Mouse (Mus musculus) midbrain, embryonic 16.5 days (tissue): ENCODE data around the gene Ccdc146. TPM values are rescaled to one million over a fixed set of nuclear protein-coding genes. Genes with fewer than 3 reads are reported as not detected.
A peak's percentile ranks its signal among the peaks of the same experiment; 100 is the strongest.
"Not testable (repeated sequence)": the region's sequence is repeated elsewhere in the genome, so short reads cannot be mapped to it uniquely, and the experiment has no call there.

Source experiments
- ATAC-seq: fragments of 200-750 bp; cut with Nextera tagmentation; 2 replicates; pipeline ENCODE4 v1.8.0; 2017; ENCODE audit warnings: moderate TSS enrichment
- H3K27ac ChIP-seq: fragments of 300-500 bp; sonication (generic); 2 replicates; pipeline ENCODE4 v1.5.1; 2014; ENCODE audit warnings: mild to moderate bottlenecking, low read length, mixed read lengths
- H3K27me3 ChIP-seq: fragments of 300-500 bp; sonication (generic); 2 replicates; pipeline ENCODE4 v1.6.1; 2014; ENCODE audit warnings: low read depth, low read length, mixed read lengths; ENCODE audit not compliant: control insufficient read depth, insufficient read depth
- H3K36me3 ChIP-seq: fragments of 300-500 bp; sonication (generic); 2 replicates; pipeline ENCODE4 v1.6.1; 2014; ENCODE audit warnings: mild to moderate bottlenecking, low read length, moderate library complexity, mixed read lengths; ENCODE audit not compliant: control insufficient read depth, insufficient read depth
- H3K4me1 ChIP-seq: fragments of 300-500 bp; sonication (generic); 2 replicates; pipeline ENCODE4 v1.6.1; 2014; ENCODE audit warnings: mild to moderate bottlenecking, low read length, mixed read lengths; ENCODE audit not compliant: control insufficient read depth, insufficient read depth
- H3K4me2 ChIP-seq: fragments of 300-500 bp; sonication (generic); 2 replicates; pipeline ENCODE4 v1.6.1; 2014; ENCODE audit warnings: mild to moderate bottlenecking, low read length, mixed read lengths
- H3K4me3 ChIP-seq: fragments of 300-500 bp; sonication (generic); 2 replicates; pipeline ENCODE4 v1.5.1; 2014; ENCODE audit warnings: low read depth, mild to moderate bottlenecking, low read length, moderate library complexity, mixed read lengths
- H3K9ac ChIP-seq: fragments of 300-500 bp; sonication (generic); 2 replicates; pipeline ENCODE4 v1.6.1; 2014; ENCODE audit warnings: low read depth, low read length, mixed read lengths
- H3K9me3 ChIP-seq: fragments of 300-500 bp; sonication (generic); replicated peaks from 2 replicates; pipeline ENCODE4 v1.6.1; 2014; ENCODE audit warnings: mild to moderate bottlenecking, low read length, mixed read lengths; ENCODE audit not compliant: control insufficient read depth, poor library complexity, severe bottlenecking
- WGBS: fragments of 180-500 bp; shearing (Covaris S2); extraction: QIAGEN DNeasy Blood & Tissue Kit; methylation state at CpG from one replicate; pipeline ENCODE4 v1.1.7; 2014; 5-methylcytosine and 5-hydroxymethylcytosine counted together
- polyA plus RNA-seq: library from polyadenylated mRNA; unstranded; fragments of >200 nt; fragmentation: Nextera tagmentation; extraction: Ambion mirVana; gene quantifications from 2 replicates; pipeline ENCODE4 v1.2.1, GENCODE M21; 2015

The Ccdc146 gene
- polyA plus RNA-seq, 1 experiment from 2014 or later, result 0.90 TPM

GRCm38 (mm10) chr5:21363343-21363742 is 61.1 kb downstream of the Ccdc146 start:
- Histone ChIP-seq H3K4me3 (no peak overlapping the region), H3K9me3 (0 out of 2 replicates have a peak, but pooled peaks cover 3% of the 10 kb centered on the region), H3K27ac (no peak overlapping the region), H3K9ac (no peak overlapping the region), H3K4me2 (no peak overlapping the region), H3K36me3 (no peaks in the 10 kb centered on the region), H3K4me1 (no peaks in the 10 kb centered on the region), H3K27me3 (no peaks in the 10 kb centered on the region)
- ATAC-seq, result no peak
- 90% methylated on average over 3 of the region's 3 CpGs for WGBS

DNA sequence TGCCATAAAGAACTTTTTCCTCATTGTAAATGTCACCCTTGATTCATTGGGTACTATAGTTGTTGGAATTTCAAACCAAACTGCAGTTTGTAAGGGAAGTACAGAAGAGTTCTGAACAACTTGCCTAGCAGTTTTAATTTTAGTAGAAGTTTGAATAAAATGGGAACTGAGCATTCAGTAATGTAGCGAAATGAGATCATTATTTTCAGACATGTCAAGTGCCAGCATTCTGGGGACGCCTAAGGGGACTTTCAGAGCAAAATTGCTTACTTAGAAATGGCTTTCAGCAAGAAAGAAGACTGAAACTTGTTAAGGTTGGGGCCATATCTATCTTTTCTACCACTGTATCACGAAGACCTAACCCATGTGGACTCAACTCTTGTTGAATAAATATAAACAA is 65.8 kb downstream of the Ccdc146 start:
- Histone ChIP-seq H3K9me3 (0 out of 2 replicates have a peak, but pooled peaks cover 3% of the 10 kb centered on the region), H3K4me1 (no peaks in the 10 kb centered on the region), H3K27ac (no peak overlapping the region), H3K27me3 (no peaks in the 10 kb centered on the region), H3K4me2 (no peak overlapping the region), H3K36me3 (no peaks in the 10 kb centered on the region), H3K9ac (no peak overlapping the region), H3K4me3 (no peak overlapping the region)
- no peak for ATAC-seq
- WGBS, result 83% methylated on average over 3 of the region's 3 CpGs

- ATAC-seq, result no peak
- Histone ChIP-seq H3K9me3 (no peaks in the 10 kb centered on the region), H3K4me2 (no peak overlapping the region), H3K9ac (no peak overlapping the region), H3K4me3 (no peak overlapping the region), H3K36me3 (no peaks in the 10 kb centered on the region), H3K27ac (no peak overlapping the region), H3K27me3 (no peaks in the 10 kb centered on the region), H3K4me1 (no peaks in the 10 kb centered on the region)
These were observed 72.8 kb downstream of the Ccdc146 start for GRCm38 (mm10) chr5:21351678-21352077.

- Histone ChIP-seq H3K4me2 (no peak overlapping the region), H3K27me3 (no peaks in the 10 kb centered on the region), H3K4me1 (no peaks in the 10 kb centered on the region), H3K4me3 (no peak overlapping the region), H3K27ac (no peak overlapping the region), H3K9ac (no peak overlapping the region), H3K9me3 (no peaks in the 10 kb centered on the region), H3K36me3 (no peaks in the 10 kb centered on the region)
- ATAC-seq, result no peak
- 90% methylated on average over 7 of the region's 7 CpGs for WGBS
These were observed 76.1 kb downstream of the Ccdc146 start for GRCm38 (mm10) chr5:21348366-21348765.

GRCm38 (mm10) chr5:21342265-21342664 is 82.2 kb downstream of the Ccdc146 start:
- not testable (repeated sequence) for H3K9ac ChIP-seq, H3K27ac ChIP-seq, ATAC-seq, H3K36me3 ChIP-seq, H3K4me2 ChIP-seq, H3K4me1 ChIP-seq, H3K4me3 ChIP-seq, H3K9me3 ChIP-seq, H3K27me3 ChIP-seq

GRCm38 (mm10) chr5:21332119-21332518 is 92.4 kb downstream of the Ccdc146 start:
- WGBS, result 85% methylated on average over 1 of the region's 1 CpGs
- Histone ChIP-seq H3K4me1 (no peaks in the 10 kb centered on the region), H3K27ac (no peak overlapping the region), H3K27me3 (no peaks in the 10 kb centered on the region), H3K9me3 (no peaks in the 10 kb centered on the region), H3K4me3 (no peak overlapping the region), H3K9ac (no peak overlapping the region), H3K4me2 (no peak overlapping the region), H3K36me3 (no peaks in the 10 kb centered on the region)
- no peak for ATAC-seq

DNA sequence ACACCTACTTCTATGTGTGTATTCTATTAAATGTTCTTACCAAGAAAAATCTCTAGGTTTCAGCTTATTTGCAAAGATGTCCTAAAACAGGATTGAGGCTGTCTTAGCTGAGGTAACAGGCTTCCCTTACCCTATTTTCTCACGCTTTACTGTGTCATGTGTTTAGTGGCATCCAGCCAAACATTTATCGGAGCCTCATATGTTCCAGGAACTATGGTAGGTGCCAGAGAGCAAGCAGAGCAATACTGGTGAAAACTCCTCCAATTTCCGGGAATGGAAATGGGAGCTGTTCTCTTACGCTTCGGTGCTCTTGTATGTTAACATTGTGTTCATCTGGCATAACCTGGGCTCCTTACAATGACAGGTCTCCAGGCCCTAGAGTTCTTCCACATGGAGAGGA is 92.8 kb downstream of the Ccdc146 start:
- Histone ChIP-seq H3K9me3 (no peaks in the 10 kb centered on the region), H3K27me3 (no peaks in the 10 kb centered on the region), H3K4me3 (no peak overlapping the region), H3K4me1 (no peaks in the 10 kb centered on the region), H3K9ac (no peak overlapping the region), H3K36me3 (no peaks in the 10 kb centered on the region), H3K4me2 (no peak overlapping the region), H3K27ac (no peak overlapping the region)
- WGBS, result 85% methylated on average over 5 of the region's 5 CpGs
- no peak for ATAC-seq

- Histone ChIP-seq H3K4me1 (no peaks in the 10 kb centered on the region), H3K36me3 (no peaks in the 10 kb centered on the region), H3K4me3 (no peak overlapping the region), H3K27ac (no peak overlapping the region), H3K27me3 (no peaks in the 10 kb centered on the region), H3K4me2 (no peak overlapping the region), H3K9me3 (no peaks in the 10 kb centered on the region), H3K9ac (no peak overlapping the region)
- 0 out of 2 replicates have a peak, but pooled peaks have one; percentile 25 for ATAC-seq
- WGBS, result 33% methylated on average over 11 of the region's 11 CpGs
These were observed 94.5 kb downstream of the Ccdc146 start for GRCm38 (mm10) chr5:21329672-21330665.

DNA sequence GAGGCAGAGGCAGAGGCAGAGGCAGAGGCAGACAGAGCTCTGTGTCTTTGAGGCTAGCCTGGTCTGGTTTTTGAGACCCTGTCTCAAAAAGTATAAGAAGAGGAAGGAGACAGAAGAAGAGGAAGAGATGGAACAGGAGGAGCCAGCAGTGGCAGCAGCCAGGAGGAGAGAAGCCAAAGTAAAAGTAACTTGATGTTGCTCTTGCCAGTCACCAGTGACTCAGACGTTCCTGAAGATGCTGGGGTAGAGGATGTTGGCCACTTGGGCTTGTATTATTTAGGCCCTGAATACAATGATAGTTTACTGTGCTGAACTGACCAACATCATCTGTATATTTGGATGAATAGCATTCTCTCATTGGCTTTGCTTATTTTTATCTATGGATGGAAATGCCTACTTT is 95.9 kb downstream of the Ccdc146 start:
- no peak overlapping the region for H3K4me2 ChIP-seq
- no peak for ATAC-seq
- H3K27me3 ChIP-seq, result no peaks in the 10 kb centered on the region
- H3K36me3 ChIP-seq, result no peaks in the 10 kb centered on the region
- H3K9me3 ChIP-seq, result no peaks in the 10 kb centered on the region
- H3K4me3 ChIP-seq, result no peak overlapping the region
- no peak overlapping the region for H3K9ac ChIP-seq
- 79% methylated on average over 1 of the region's 1 CpGs for WGBS
- no peak overlapping the region for H3K27ac ChIP-seq
- no peaks in the 10 kb centered on the region for H3K4me1 ChIP-seq
